Mouse (Mus musculus): ENCODE results near the gene Lbh.

DNA sequence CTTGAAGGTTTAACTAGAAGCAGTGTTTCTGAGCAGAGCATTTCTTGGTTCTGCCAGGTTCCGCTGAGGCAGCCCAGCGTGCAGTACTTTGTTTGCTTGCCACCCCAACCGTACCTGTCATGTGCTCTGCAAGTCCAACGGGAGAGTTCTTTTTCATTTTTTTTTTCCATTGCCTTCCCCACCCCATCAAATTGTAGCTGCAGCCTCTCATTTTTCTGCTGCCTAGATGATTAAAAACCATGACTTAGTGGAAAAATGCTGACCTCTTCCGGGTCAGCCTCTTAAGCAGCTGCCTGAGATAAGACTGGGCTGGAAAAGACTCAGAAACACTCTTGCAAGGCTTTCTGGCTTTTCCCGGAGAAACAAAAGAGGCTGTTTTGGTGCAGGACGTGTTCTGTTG lies 17.8 kb downstream of the Lbh start:
- TF ChIP-seq POLR2A (IDR thresholded peaks at IDR 0.05; ENCODE audit: insufficient read depth, low read depth, low read length) (no peak), CTCF (IDR thresholded peaks at IDR 0.05; ENCODE audit: insufficient read depth, low read depth, low read length) (no peak)
